Mouse (Mus musculus): ENCODE measurements around the gene Dhh. TPM values are rescaled to one million over a fixed set of nuclear protein-coding genes. Genes with fewer than 3 reads are reported as not detected.

Dhh gene
- polyA plus RNA-seq, 1 experiment = 0.60 TPM

DNA sequence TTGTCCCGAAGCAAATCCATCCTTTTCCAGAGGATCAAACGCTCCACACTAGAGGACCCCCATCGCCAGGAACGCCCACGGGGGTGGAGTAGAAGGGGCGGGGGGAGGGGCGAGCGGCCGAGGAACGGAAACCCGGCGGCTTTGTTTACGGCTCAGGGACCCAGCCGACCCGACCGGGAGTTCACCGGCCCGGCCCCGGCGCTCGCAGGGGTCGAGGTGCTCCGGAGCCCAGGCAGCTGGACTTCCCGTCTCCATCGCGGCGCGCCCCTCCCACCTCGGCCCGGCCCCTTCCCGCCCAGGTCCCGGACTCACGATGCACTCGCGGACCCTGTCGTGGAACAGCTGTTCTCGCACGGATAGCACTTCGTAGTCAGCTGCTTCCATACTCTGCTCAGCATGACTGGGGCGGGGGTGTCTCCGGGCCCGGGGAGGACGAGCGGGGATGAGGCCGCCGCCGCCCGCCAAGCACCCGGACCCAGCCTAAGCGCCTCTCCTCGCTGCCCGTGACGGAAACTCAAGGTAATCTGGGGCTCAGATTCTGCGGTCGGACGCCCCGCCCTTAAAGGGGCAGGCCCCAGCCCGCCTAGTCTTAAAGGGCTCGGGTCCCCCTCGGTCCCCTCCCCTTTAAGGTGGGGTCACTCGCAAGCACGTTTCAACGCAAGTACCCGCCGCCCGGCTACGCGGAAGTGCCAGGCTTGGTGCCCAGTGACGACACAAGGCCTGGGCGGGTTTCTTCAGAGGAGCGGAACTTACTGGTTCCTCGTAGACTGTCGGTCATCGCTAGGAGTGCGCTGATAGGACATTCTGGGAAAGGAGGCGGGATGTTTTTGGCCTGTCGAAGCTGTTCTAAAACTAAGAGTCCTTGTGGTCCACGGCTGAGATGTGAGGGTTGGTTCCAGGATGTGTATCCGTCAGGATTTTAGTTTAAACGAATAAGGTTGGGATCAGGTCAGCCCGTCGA lies 19.5 kb upstream of the Dhh start, which contains the start of gene Lmbr1l:
TSS of gene Lmbr1l (minus strand) at position 694 of the 961 bp plus-strand sequence.
- no peak for TF ChIP-seq CTCF (IDR thresholded peaks at IDR 0.05; ENCODE audit: control insufficient read depth, insufficient read depth, low read length)
- TF ChIP-seq POLR2A (IDR thresholded peaks at IDR 0.05; ENCODE audit: borderline replicate concordance, control insufficient read depth, low read depth, low read length) = peak; percentile 61; the same call in 1 of the 2 replicates
- H3K4me1 ChIP-seq (ENCODE audit: control insufficient read depth, insufficient read depth, low read length) = no peaks in the 10 kb centered on the region
- H3K27ac ChIP-seq (ENCODE audit: control insufficient read depth, insufficient read depth, low read depth, low read length, poor library complexity) = peak within 1 kb of the TSS; percentile 93
- H3K4me3 ChIP-seq (replicated peaks; ENCODE audit: control insufficient read depth, low read depth, low read length) = peak within 1 kb of the TSS; percentile 93
- WGBS = under 1% methylated on average over 82 of the region's 82 CpGs

DNA sequence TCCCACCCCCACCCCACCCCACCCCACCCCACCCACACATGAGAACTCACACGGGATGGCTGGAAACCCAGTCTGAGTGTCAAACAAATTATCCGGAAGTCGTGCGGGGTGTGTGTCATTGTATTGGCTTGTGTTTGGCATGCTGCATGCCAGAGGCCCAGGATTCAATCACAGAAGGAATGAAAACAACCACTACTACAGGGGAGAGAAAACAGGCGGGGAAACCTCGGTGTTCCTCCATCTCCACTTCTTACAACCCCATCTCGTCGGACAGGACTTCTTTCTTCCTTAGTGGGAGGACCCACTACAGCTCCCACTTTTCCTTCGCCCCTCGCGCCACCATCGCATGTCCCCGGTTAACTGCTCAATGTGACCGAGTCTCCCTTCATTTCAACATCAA lies 18.8 kb upstream of the Dhh start:
- H3K4me1 ChIP-seq (ENCODE audit: control insufficient read depth, insufficient read depth, low read length) = no peaks in the 10 kb centered on the region
- 1% methylated on average over 14 of the region's 14 CpGs for WGBS
- no peak for TF ChIP-seq CTCF (IDR thresholded peaks at IDR 0.05; ENCODE audit: control insufficient read depth, insufficient read depth, low read length)
- TF ChIP-seq POLR2A (IDR thresholded peaks at IDR 0.05; ENCODE audit: borderline replicate concordance, control insufficient read depth, low read depth, low read length) = no peak
- 0 out of 2 replicates have a peak overlapping the region, but pooled peaks have one; percentile 93 for H3K27ac ChIP-seq (ENCODE audit: control insufficient read depth, insufficient read depth, low read depth, low read length, poor library complexity)
- peak overlapping the region; percentile 93 for H3K4me3 ChIP-seq (replicated peaks; ENCODE audit: control insufficient read depth, low read depth, low read length)

DNA sequence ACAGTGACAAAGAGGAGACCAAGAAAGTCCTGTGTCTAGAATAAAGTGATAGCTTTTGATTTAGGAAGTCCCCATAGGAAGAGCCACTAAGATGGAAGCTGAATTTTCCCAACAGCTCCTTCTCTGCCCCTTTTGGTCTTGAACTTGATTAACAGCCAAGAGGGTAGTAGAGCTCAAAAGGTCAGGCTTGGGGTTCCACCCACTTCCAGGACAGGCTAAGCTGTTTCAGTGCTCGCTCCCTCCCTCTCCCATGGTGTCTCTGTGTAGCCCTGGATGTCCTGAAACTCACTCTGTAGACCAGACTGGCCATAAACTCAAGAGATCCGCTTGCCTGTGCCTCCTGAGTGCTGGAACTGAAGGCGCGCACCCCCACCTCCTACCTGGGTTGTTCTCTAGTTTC lies 17.7 kb upstream of the Dhh start:
- WGBS = 94% methylated on average over 4 of the region's 4 CpGs
- no peak overlapping the region for H3K27ac ChIP-seq (ENCODE audit: control insufficient read depth, insufficient read depth, low read depth, low read length, poor library complexity)
- TF ChIP-seq CTCF (IDR thresholded peaks at IDR 0.05; ENCODE audit: control insufficient read depth, insufficient read depth, low read length) (no peak), POLR2A (IDR thresholded peaks at IDR 0.05; ENCODE audit: borderline replicate concordance, control insufficient read depth, low read depth, low read length) (no peak)
- no peak overlapping the region for H3K4me3 ChIP-seq (replicated peaks; ENCODE audit: control insufficient read depth, low read depth, low read length)
- no peaks in the 10 kb centered on the region for H3K4me1 ChIP-seq (ENCODE audit: control insufficient read depth, insufficient read depth, low read length)

DNA sequence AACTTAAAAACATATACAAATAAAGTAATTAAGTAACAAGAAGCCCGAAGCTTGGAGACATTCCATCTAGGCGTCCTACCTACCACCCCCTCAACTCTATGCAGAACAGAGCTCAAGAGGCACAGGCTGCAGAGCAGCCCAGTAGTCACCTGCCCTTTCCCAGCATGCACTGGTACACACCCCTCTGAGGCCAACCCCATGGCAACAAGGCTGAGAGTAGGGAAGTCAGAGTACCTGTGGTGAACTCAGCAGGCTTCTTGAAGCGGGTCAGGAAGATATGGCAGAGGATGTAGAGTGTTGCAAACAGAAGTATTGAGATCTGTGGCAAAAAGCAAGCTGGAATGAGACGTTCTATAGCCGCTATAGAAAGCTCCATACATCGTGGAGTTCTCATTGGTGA lies 16.6 kb upstream of the Dhh start:
- H3K4me3 ChIP-seq (replicated peaks; ENCODE audit: control insufficient read depth, low read depth, low read length) = no peak overlapping the region
- H3K4me1 ChIP-seq (ENCODE audit: control insufficient read depth, insufficient read depth, low read length) = no peaks in the 10 kb centered on the region
- no peak overlapping the region for H3K27ac ChIP-seq (ENCODE audit: control insufficient read depth, insufficient read depth, low read depth, low read length, poor library complexity)
- TF ChIP-seq CTCF (IDR thresholded peaks at IDR 0.05; ENCODE audit: control insufficient read depth, insufficient read depth, low read length) = no peak
- TF ChIP-seq POLR2A (IDR thresholded peaks at IDR 0.05; ENCODE audit: borderline replicate concordance, control insufficient read depth, low read depth, low read length) = no peak
- WGBS = 73% methylated on average over 6 of the region's 6 CpGs

DNA sequence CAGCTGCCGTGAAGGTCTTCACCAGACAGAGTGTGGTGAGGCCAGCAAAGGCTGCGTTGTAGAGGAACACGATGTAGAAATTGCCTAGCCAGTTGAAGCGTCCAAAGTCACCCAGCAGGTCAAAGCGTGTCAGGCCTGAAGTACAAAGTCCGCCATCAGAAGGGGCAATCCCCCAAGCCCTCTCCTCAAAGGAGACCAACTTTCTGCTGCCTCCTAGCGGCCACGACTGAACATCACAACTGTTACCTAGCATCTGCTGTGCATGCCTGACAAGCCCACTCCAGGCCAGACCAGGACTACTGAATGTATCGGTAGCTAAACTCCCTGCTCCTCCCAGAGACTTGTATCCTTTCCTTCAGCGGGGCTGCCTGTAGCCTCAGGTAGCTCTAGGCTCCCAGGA lies 6.4 kb upstream of the Dhh start:
- H3K4me1 ChIP-seq (ENCODE audit: control insufficient read depth, insufficient read depth, low read length) = no peaks in the 10 kb centered on the region
- 62% methylated on average over 10 of the region's 10 CpGs for WGBS
- no peak overlapping the region for H3K4me3 ChIP-seq (replicated peaks; ENCODE audit: control insufficient read depth, low read depth, low read length)
- H3K27ac ChIP-seq (ENCODE audit: control insufficient read depth, insufficient read depth, low read depth, low read length, poor library complexity) = no peak overlapping the region
- TF ChIP-seq POLR2A (IDR thresholded peaks at IDR 0.05; ENCODE audit: borderline replicate concordance, control insufficient read depth, low read depth, low read length) = no peak
- peak; percentile 55 for TF ChIP-seq CTCF (IDR thresholded peaks at IDR 0.05; ENCODE audit: control insufficient read depth, insufficient read depth, low read length)

DNA sequence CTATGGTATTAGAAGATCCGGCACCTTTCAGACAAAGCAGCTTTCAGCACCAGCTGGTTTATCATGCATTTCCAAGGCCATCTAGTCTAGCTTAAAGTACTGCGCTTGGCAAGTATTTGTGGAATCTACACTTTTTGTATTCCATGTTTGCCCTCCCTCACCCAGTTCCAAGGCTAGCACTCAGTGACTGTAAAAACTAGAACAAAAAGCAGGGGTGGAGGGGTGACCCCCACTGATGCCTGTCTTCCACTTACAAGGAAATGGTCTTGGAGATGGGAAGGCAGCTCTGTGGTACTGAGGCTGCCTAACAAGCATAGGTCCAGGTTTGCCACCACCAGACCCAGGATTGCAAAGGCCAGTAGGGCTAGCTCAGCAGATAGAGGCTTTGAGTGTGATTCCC lies 4.3 kb upstream of the Dhh start:
- Histone ChIP-seq H3K4me3 (replicated peaks; ENCODE audit: control insufficient read depth, low read depth, low read length) (no peak overlapping the region), H3K4me1 (ENCODE audit: control insufficient read depth, insufficient read depth, low read length) (no peaks in the 10 kb centered on the region), H3K27ac (ENCODE audit: control insufficient read depth, insufficient read depth, low read depth, low read length, poor library complexity) (no peak overlapping the region)
- no peak for TF ChIP-seq CTCF (IDR thresholded peaks at IDR 0.05; ENCODE audit: control insufficient read depth, insufficient read depth, low read length)
- TF ChIP-seq POLR2A (IDR thresholded peaks at IDR 0.05; ENCODE audit: borderline replicate concordance, control insufficient read depth, low read depth, low read length) = no peak
- WGBS = 93% methylated on average over 2 of the region's 2 CpGs

DNA sequence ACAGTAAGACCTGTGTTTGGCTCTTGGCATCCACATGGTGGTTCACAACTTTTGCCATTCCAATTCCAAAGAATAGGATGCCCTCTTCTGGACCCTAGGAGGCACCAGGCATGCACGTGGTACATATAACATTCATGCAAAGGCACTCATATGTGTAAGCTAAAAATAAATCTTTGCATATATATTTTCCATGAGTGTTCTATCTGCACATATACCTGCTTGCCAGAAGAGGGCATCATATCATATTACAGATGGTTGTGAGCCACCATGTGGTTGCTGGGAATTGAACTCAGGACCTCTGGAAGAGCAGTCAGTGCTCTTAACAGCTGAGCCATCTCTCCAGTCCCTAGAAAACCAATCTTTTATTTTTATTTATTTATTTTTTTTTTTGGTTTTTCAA lies 3.2 kb upstream of the Dhh start:
- no peak for TF ChIP-seq CTCF (IDR thresholded peaks at IDR 0.05; ENCODE audit: control insufficient read depth, insufficient read depth, low read length)
- no peak overlapping the region for H3K27ac ChIP-seq (ENCODE audit: control insufficient read depth, insufficient read depth, low read depth, low read length, poor library complexity)
- WGBS = 51% methylated on average over 1 of the region's 1 CpGs
- no peaks in the 10 kb centered on the region for H3K4me1 ChIP-seq (ENCODE audit: control insufficient read depth, insufficient read depth, low read length)
- H3K4me3 ChIP-seq (replicated peaks; ENCODE audit: control insufficient read depth, low read depth, low read length) = no peak overlapping the region

DNA sequence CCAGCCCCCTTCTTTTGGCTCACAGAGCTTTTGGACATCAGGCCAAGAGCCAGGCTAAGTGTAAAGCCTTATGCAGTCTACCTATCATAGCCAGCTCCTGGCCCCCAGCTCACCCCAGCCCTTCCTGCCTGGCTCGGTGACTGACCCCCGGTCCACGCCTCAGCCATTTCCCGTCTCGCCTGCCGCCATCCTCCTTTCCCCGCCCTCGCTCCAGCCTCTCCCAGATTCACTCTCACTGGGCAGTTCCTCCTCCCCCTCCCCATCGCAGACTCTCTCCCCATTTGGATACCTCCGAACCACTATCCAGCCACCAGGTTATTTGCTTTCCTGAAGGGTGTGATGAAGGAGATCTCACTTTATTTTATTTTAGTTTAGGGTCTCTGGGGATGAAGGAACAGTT lies 845 bp downstream of the Dhh start:
- H3K27ac ChIP-seq (ENCODE audit: control insufficient read depth, insufficient read depth, low read depth, low read length, poor library complexity) = no peak overlapping the region
- TF ChIP-seq POLR2A (IDR thresholded peaks at IDR 0.05; ENCODE audit: borderline replicate concordance, control insufficient read depth, low read depth, low read length) (no peak), CTCF (IDR thresholded peaks at IDR 0.05; ENCODE audit: control insufficient read depth, insufficient read depth, low read length) (no peak)
- no peak overlapping the region for H3K4me3 ChIP-seq (replicated peaks; ENCODE audit: control insufficient read depth, low read depth, low read length)
- peaks cover 2% of the 10 kb centered on the region; the same call in 1 of the 2 replicates for H3K4me1 ChIP-seq (ENCODE audit: control insufficient read depth, insufficient read depth, low read length)
- 8% methylated on average over 10 of the region's 10 CpGs for WGBS
